Mouse (Mus musculus) NIH3T3 (cell line): ENCODE results near the gene Ina.

Experiments used
- DNase-seq: peaks from one replicate; pipeline ENCODE4 v3.0.0-alpha.2; 2012; ENCODE audit warnings: low read depth

The Ina gene

GRCm38 (mm10) chr19:47057684-47058083 is 43.2 kb downstream of the Ina start:
- no peak for DNase-seq

GRCm38 (mm10) chr19:47065860-47066259 is 51.4 kb downstream of the Ina start:
- no peak for DNase-seq

- DNase-seq, result peak; percentile 99
Measured at GRCm38 (mm10) chr19:47067096-47067882, 52.8 kb downstream of the Ina start, which contains the start of gene Taf5. Taf5 (plus strand) TSS chr19:47067746.

GRCm38 (mm10) chr19:47067924-47068611 is 53.6 kb downstream of the Ina start:
- DNase-seq, result peak; percentile 92
